Mouse (Mus musculus): ENCODE measurements at regions not wholly inside any gene's neighbourhood (a gene's known extent, or its start where the extent isn't known, plus 50 kb on each side); places are given as distances from the start of the nearest gene placed in this dataset.

GRCm38 (mm10) chr4:148356654-148357053, 68.9 kb upstream of the Disp3 start:
- Histone ChIP-seq H3K4me2 (ENCODE audit: low read depth, low read length) (no peak overlapping the region), H3K27ac (ENCODE audit: low read depth) (no peak overlapping the region), H3K27me3 (ENCODE audit: insufficient read depth, low read length) (no peaks in the 10 kb centered on the region), H3K4me3 (ENCODE audit: low read depth, low read length) (no peak overlapping the region), H3K9ac (replicated peaks) (no peak overlapping the region), H3K4me1 (ENCODE audit: insufficient read depth) (no peaks in the 10 kb centered on the region), H3K9me3 (ENCODE audit: low read length) (peaks cover 11% of the 10 kb centered on the region; the same call in 1 of the 2 replicates), H3K36me3 (replicated peaks; ENCODE audit: insufficient read depth, low read length) (no peaks in the 10 kb centered on the region)
- TF ChIP-seq CTCF (IDR thresholded peaks at IDR 0.05; ENCODE audit: low read depth) (no peak), EP300 (IDR thresholded peaks at IDR 0.05; ENCODE audit: low read depth) (no peak)
- DNase-seq (no peak), ATAC-seq (no peak)
- 66% methylated on average over 3 of the region's 3 CpGs for WGBS (ENCODE audit: insufficient replicate concordance)

DNA sequence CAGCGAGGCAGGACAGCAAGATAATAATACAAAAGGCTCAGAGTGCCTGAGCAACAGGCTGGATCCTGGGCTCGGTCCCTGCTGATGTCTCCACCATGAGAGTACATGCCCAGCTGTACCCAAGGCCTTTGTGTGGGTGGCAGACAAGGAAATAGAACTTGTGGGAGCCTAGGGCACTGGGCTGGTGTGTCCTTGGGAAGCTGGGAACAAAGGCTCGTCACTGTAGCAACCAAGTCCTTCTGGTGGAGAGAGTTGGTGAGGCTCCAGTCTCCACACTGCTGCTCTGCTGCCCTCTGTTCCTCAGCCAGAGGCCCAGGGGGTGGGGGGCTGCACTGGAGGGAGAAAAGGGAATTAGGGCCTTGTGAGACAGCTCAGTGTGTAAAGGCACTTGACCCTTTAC, 66.2 kb upstream of the Disp3 start:
- ATAC-seq (no peak), DNase-seq (no peak)
- no peak overlapping the region for H3K4me2 ChIP-seq (ENCODE audit: low read depth, low read length)
- H3K27ac ChIP-seq (ENCODE audit: low read depth): no peak overlapping the region
- 81% methylated on average over 3 of the region's 3 CpGs for WGBS (ENCODE audit: insufficient replicate concordance)
- peaks cover 11% of the 10 kb centered on the region; the same call in 1 of the 2 replicates for H3K9me3 ChIP-seq (ENCODE audit: low read length)
- no peaks in the 10 kb centered on the region for H3K27me3 ChIP-seq (ENCODE audit: insufficient read depth, low read length)
- H3K4me3 ChIP-seq (ENCODE audit: low read depth, low read length): no peak overlapping the region
- no peak overlapping the region for H3K9ac ChIP-seq (replicated peaks)
- no peaks in the 10 kb centered on the region for H3K36me3 ChIP-seq (replicated peaks; ENCODE audit: insufficient read depth, low read length)
- TF ChIP-seq CTCF (IDR thresholded peaks at IDR 0.05; ENCODE audit: low read depth) (no peak), EP300 (IDR thresholded peaks at IDR 0.05; ENCODE audit: low read depth) (no peak)
- no peaks in the 10 kb centered on the region for H3K4me1 ChIP-seq (ENCODE audit: insufficient read depth)

DNA sequence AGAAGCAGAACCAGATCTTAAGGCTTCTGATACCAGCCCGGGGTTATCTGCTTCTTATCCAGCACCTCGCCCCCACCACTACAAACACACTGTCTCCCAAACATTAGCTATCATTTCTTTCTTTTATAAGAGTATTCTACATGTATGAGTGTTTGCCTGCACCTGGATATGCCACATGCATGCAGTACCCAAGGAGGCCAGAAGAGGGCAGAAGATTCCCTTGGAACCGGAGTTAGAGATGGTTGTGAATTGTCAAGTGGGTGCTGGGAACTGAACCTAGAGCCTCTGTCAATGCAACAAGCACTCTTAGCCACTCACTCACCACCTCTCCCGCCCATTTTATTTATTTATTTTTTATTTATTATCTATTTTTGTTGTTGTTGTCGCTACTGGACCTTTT, 64.9 kb upstream of the Disp3 start:
- Histone ChIP-seq H3K36me3 (replicated peaks; ENCODE audit: insufficient read depth, low read length) (no peaks in the 10 kb centered on the region), H3K4me2 (ENCODE audit: low read depth, low read length) (no peak overlapping the region), H3K27ac (ENCODE audit: low read depth) (no peak overlapping the region), H3K4me3 (ENCODE audit: low read depth, low read length) (no peak overlapping the region), H3K27me3 (ENCODE audit: insufficient read depth, low read length) (no peaks in the 10 kb centered on the region), H3K9me3 (ENCODE audit: low read length) (peaks cover 11% of the 10 kb centered on the region; the same call in 1 of the 2 replicates), H3K4me1 (ENCODE audit: insufficient read depth) (no peaks in the 10 kb centered on the region), H3K9ac (replicated peaks) (no peak overlapping the region)
- ATAC-seq (no peak), DNase-seq (no peak)
- WGBS (ENCODE audit: insufficient replicate concordance): 82% methylated on average over 5 of the region's 5 CpGs
- TF ChIP-seq EP300 (IDR thresholded peaks at IDR 0.05; ENCODE audit: low read depth) (no peak), CTCF (IDR thresholded peaks at IDR 0.05; ENCODE audit: low read depth) (peak; percentile 50)

DNA sequence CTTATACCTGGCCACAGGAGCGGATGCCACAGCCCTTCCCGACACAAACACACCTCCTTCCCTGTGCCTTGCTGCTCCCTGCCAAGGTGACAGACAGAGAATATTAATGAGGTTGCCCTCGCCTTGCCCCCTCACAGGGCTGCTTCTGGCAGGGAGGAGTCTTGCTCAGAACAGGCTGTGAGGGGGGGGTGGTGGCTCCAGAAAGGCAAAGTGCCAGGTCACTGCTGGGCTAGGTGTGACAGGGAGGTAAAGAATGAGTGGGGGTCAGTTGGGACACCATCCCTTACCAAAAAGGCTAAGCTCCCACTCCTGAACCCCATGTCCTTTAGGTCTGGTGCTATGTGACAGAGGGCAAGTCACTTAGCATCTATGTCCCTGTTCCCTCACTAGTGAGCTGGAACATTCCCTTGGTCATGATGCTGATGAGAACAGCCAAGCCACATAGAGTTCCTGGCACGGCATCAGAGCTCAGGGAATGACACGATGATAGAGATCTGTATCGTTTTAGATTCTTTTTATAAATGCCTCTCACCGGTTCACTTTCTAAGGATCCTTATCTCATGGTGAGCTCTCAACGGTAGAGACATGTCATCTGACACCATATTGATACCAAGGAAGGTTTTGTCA, 53.9 kb upstream of the Disp3 start:
- H3K4me3 ChIP-seq (ENCODE audit: low read depth, low read length): no peak overlapping the region
- DNase-seq (no peak), ATAC-seq (no peak)
- H3K36me3 ChIP-seq (replicated peaks; ENCODE audit: insufficient read depth, low read length): no peaks in the 10 kb centered on the region
- no peak overlapping the region for H3K4me2 ChIP-seq (ENCODE audit: low read depth, low read length)
- H3K27ac ChIP-seq (ENCODE audit: low read depth): no peak overlapping the region
- H3K9ac ChIP-seq (replicated peaks): no peak overlapping the region
- H3K9me3 ChIP-seq (ENCODE audit: low read length): no peaks in the 10 kb centered on the region
- no peaks in the 10 kb centered on the region for H3K4me1 ChIP-seq (ENCODE audit: insufficient read depth)
- TF ChIP-seq EP300 (IDR thresholded peaks at IDR 0.05; ENCODE audit: low read depth): no peak
- no peak for TF ChIP-seq CTCF (IDR thresholded peaks at IDR 0.05; ENCODE audit: low read depth)
- no peaks in the 10 kb centered on the region for H3K27me3 ChIP-seq (ENCODE audit: insufficient read depth, low read length)
- 65% methylated on average over 8 of the region's 8 CpGs for WGBS (ENCODE audit: insufficient replicate concordance)

- Histone ChIP-seq H3K9me3 (ENCODE audit: low read length) (no peaks in the 10 kb centered on the region), H3K4me1 (ENCODE audit: insufficient read depth) (no peaks in the 10 kb centered on the region), H3K27ac (ENCODE audit: low read depth) (no peak overlapping the region), H3K27me3 (ENCODE audit: insufficient read depth, low read length) (no peaks in the 10 kb centered on the region), H3K4me3 (ENCODE audit: low read depth, low read length) (no peak overlapping the region), H3K36me3 (replicated peaks; ENCODE audit: insufficient read depth, low read length) (no peaks in the 10 kb centered on the region), H3K4me2 (ENCODE audit: low read depth, low read length) (no peak overlapping the region), H3K9ac (replicated peaks) (no peak overlapping the region)
- 69% methylated on average over 9 of the region's 9 CpGs for WGBS (ENCODE audit: insufficient replicate concordance)
- ATAC-seq (no peak), DNase-seq (no peak)
- TF ChIP-seq EP300 (IDR thresholded peaks at IDR 0.05; ENCODE audit: low read depth) (no peak), CTCF (IDR thresholded peaks at IDR 0.05; ENCODE audit: low read depth) (no peak)
These were observed 52.6 kb upstream of the Disp3 start for GRCm38 (mm10) chr4:148340342-148340741.

GRCm38 (mm10) chr4:148337890-148338880, 50.4 kb upstream of the Disp3 start:
- H3K4me3 ChIP-seq (ENCODE audit: low read depth, low read length): no peak overlapping the region
- TF ChIP-seq EP300 (IDR thresholded peaks at IDR 0.05; ENCODE audit: low read depth): no peak
- peak; percentile 43; the same call in 1 of the 2 replicates for TF ChIP-seq CTCF (IDR thresholded peaks at IDR 0.05; ENCODE audit: low read depth)
- H3K27ac ChIP-seq (ENCODE audit: low read depth): no peak overlapping the region
- no peaks in the 10 kb centered on the region for H3K9me3 ChIP-seq (ENCODE audit: low read length)
- no peak overlapping the region for H3K9ac ChIP-seq (replicated peaks)
- H3K27me3 ChIP-seq (ENCODE audit: insufficient read depth, low read length): no peaks in the 10 kb centered on the region
- no peaks in the 10 kb centered on the region for H3K36me3 ChIP-seq (replicated peaks; ENCODE audit: insufficient read depth, low read length)
- DNase-seq (no peak), ATAC-seq (no peak)
- H3K4me1 ChIP-seq (ENCODE audit: insufficient read depth): no peaks in the 10 kb centered on the region
- H3K4me2 ChIP-seq (ENCODE audit: low read depth, low read length): no peak overlapping the region
- WGBS (ENCODE audit: insufficient replicate concordance): 60% methylated on average over 13 of the region's 13 CpGs
